Mouse (Mus musculus): ENCODE measurements around the gene Trf. TPM values are rescaled to one million over a fixed set of nuclear protein-coding genes. Genes with fewer than 3 reads are reported as not detected.
A peak's percentile ranks its signal among the peaks of the same experiment; 100 is the strongest.

Trf gene
- polyA plus RNA-seq, 1 experiment from 2014 or later: 83.4 TPM

GRCm38 (mm10) chr9:103201561-103202260 lies 28.5 kb downstream of the Trf start, which contains the start of gene Srprb:
Gene Srprb, minus strand, starts transcription at chr9:103202137.
- peak; percentile 99 for ATAC-seq (ENCODE audit: low FRiP score, low TSS enrichment)
- DNase-seq (ENCODE audit: low spot score): peak; percentile 93
- TF ChIP-seq CTCF (IDR thresholded peaks at IDR 0.05; ENCODE audit: low read depth): 0 out of 2 replicates have a peak, but pooled peaks have one; percentile 4
- TF ChIP-seq EP300 (optimal IDR thresholded peaks at IDR 0.05): no peak

GRCm38 (mm10) chr9:103188416-103188815 lies 41.8 kb downstream of the Trf start:
- Histone ChIP-seq H3K36me3 (ENCODE audit: control insufficient read depth, insufficient read depth, low read length) (peaks cover 19% of the 10 kb centered on the region), H3K27me3 (ENCODE audit: control insufficient read depth, insufficient read depth, low read length) (no peaks in the 10 kb centered on the region), H3K4me3 (ENCODE audit: low read depth, low read length) (no peak overlapping the region), H3K4me1 (replicated peaks; ENCODE audit: control insufficient read depth, insufficient read depth) (no peaks in the 10 kb centered on the region), H3K27ac (replicated peaks) (no peak overlapping the region), H3K9ac (ENCODE audit: low read length) (no peak overlapping the region), H3K9me3 (ENCODE audit: control insufficient read depth, low read length) (no peaks in the 10 kb centered on the region), H3K4me2 (replicated peaks; ENCODE audit: low read depth) (no peak overlapping the region)
- no peak for ATAC-seq (ENCODE audit: low FRiP score, low TSS enrichment)
- no peak for TF ChIP-seq EP300 (optimal IDR thresholded peaks at IDR 0.05)
- 94% methylated on average over 4 of the region's 4 CpGs for WGBS
- no peak for DNase-seq (ENCODE audit: low spot score)

More at GRCm38 (mm10) chr9:103201561-103202260, 28.5 kb downstream of the Trf start, which contains the start of gene Srprb:
- Histone ChIP-seq H3K36me3 (ENCODE audit: control insufficient read depth, insufficient read depth, low read length) (peaks cover 5% of the 10 kb centered on the region; the same call in 1 of the 2 replicates), H3K27me3 (ENCODE audit: control insufficient read depth, insufficient read depth, low read length) (no peaks in the 10 kb centered on the region), H3K4me3 (ENCODE audit: low read depth, low read length) (peak within 1 kb of the TSS; percentile 78), H3K4me1 (replicated peaks; ENCODE audit: control insufficient read depth, insufficient read depth) (no peaks in the 10 kb centered on the region), H3K4me2 (replicated peaks; ENCODE audit: low read depth) (peak within 1 kb of the TSS; percentile 70), H3K9ac (ENCODE audit: low read length) (peak within 1 kb of the TSS; percentile 82), H3K9me3 (ENCODE audit: control insufficient read depth, low read length) (no peaks in the 10 kb centered on the region), H3K27ac (replicated peaks) (peak within 1 kb of the TSS; percentile 82)
- under 1% methylated on average over 45 of the region's 45 CpGs for WGBS

DNA sequence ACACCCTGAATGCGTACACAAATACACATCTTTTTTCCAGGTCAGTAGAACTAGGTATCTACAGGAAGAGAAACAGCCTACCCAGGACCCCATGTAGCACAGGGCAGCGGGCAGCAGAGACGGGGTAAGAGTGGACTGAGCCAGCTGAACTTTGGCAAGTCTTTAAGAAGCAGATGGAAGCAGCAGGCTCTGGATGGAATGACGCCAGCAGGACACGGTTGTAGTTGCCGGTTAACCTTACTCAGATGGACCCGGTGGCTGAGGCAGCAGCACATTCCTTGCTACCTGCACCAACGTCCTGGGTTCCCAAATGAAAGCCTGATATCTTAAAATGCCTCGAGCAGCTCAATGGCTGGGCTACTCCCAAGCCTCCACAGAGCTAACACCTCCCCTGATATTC lies 43.5 kb downstream of the Trf start:
- no peaks in the 10 kb centered on the region for H3K9me3 ChIP-seq (ENCODE audit: control insufficient read depth, low read length)
- H3K27me3 ChIP-seq (ENCODE audit: control insufficient read depth, insufficient read depth, low read length): no peaks in the 10 kb centered on the region
- H3K36me3 ChIP-seq (ENCODE audit: control insufficient read depth, insufficient read depth, low read length): peaks cover 11% of the 10 kb centered on the region
- TF ChIP-seq EP300 (optimal IDR thresholded peaks at IDR 0.05) (no peak), CTCF (IDR thresholded peaks at IDR 0.05; ENCODE audit: low read depth) (no peak)
- no peak for DNase-seq (ENCODE audit: low spot score)
- H3K27ac ChIP-seq (replicated peaks): no peak overlapping the region
- ATAC-seq (ENCODE audit: low FRiP score, low TSS enrichment): no peak
- no peak overlapping the region for H3K9ac ChIP-seq (ENCODE audit: low read length)
- H3K4me1 ChIP-seq (replicated peaks; ENCODE audit: control insufficient read depth, insufficient read depth): no peaks in the 10 kb centered on the region
- no peak overlapping the region for H3K4me2 ChIP-seq (replicated peaks; ENCODE audit: low read depth)
- H3K4me3 ChIP-seq (ENCODE audit: low read depth, low read length): no peak overlapping the region
- WGBS: 52% methylated on average over 9 of the region's 9 CpGs

- Histone ChIP-seq H3K4me3 (ENCODE audit: low read depth, low read length) (no peak overlapping the region), H3K4me1 (replicated peaks; ENCODE audit: control insufficient read depth, insufficient read depth) (peaks cover under 1% of the 10 kb centered on the region; the same call in 1 of the 2 replicates), H3K9ac (ENCODE audit: low read length) (no peak overlapping the region), H3K27me3 (ENCODE audit: control insufficient read depth, insufficient read depth, low read length) (no peaks in the 10 kb centered on the region), H3K9me3 (ENCODE audit: control insufficient read depth, low read length) (no peaks in the 10 kb centered on the region), H3K27ac (replicated peaks) (no peak overlapping the region), H3K4me2 (replicated peaks; ENCODE audit: low read depth) (no peak overlapping the region), H3K36me3 (ENCODE audit: control insufficient read depth, insufficient read depth, low read length) (peaks cover 9% of the 10 kb centered on the region)
- ATAC-seq (ENCODE audit: low FRiP score, low TSS enrichment): no peak
- DNase-seq (ENCODE audit: low spot score): no peak
- no peak for TF ChIP-seq CTCF (IDR thresholded peaks at IDR 0.05; ENCODE audit: low read depth)
- TF ChIP-seq EP300 (optimal IDR thresholded peaks at IDR 0.05): no peak
- WGBS: 83% methylated on average over 8 of the region's 8 CpGs
These were observed 44.3 kb downstream of the Trf start for GRCm38 (mm10) chr9:103185946-103186345.

GRCm38 (mm10) chr9:103184855-103185254 lies 45.4 kb downstream of the Trf start:
- peaks cover 6% of the 10 kb centered on the region for H3K36me3 ChIP-seq (ENCODE audit: control insufficient read depth, insufficient read depth, low read length)
- H3K4me2 ChIP-seq (replicated peaks; ENCODE audit: low read depth): no peak overlapping the region
- H3K27ac ChIP-seq (replicated peaks): no peak overlapping the region
- DNase-seq (ENCODE audit: low spot score): no peak
- TF ChIP-seq EP300 (optimal IDR thresholded peaks at IDR 0.05): no peak
- TF ChIP-seq CTCF (IDR thresholded peaks at IDR 0.05; ENCODE audit: low read depth): no peak
- WGBS: 59% methylated on average over 4 of the region's 4 CpGs
- no peaks in the 10 kb centered on the region for H3K9me3 ChIP-seq (ENCODE audit: control insufficient read depth, low read length)
- H3K4me1 ChIP-seq (replicated peaks; ENCODE audit: control insufficient read depth, insufficient read depth): peaks cover 6% of the 10 kb centered on the region
- no peak overlapping the region for H3K4me3 ChIP-seq (ENCODE audit: low read depth, low read length)
- no peaks in the 10 kb centered on the region for H3K27me3 ChIP-seq (ENCODE audit: control insufficient read depth, insufficient read depth, low read length)
- H3K9ac ChIP-seq (ENCODE audit: low read length): no peak overlapping the region
- no peak for ATAC-seq (ENCODE audit: low FRiP score, low TSS enrichment)

GRCm38 (mm10) chr9:103181886-103182285 lies 48.4 kb downstream of the Trf start:
- peaks cover 6% of the 10 kb centered on the region for H3K4me1 ChIP-seq (replicated peaks; ENCODE audit: control insufficient read depth, insufficient read depth)
- TF ChIP-seq EP300 (optimal IDR thresholded peaks at IDR 0.05) (no peak), CTCF (IDR thresholded peaks at IDR 0.05; ENCODE audit: low read depth) (no peak)
- H3K27me3 ChIP-seq (ENCODE audit: control insufficient read depth, insufficient read depth, low read length): no peaks in the 10 kb centered on the region
- H3K4me2 ChIP-seq (replicated peaks; ENCODE audit: low read depth): no peak overlapping the region
- 87% methylated on average over 8 of the region's 8 CpGs for WGBS
- H3K9me3 ChIP-seq (ENCODE audit: control insufficient read depth, low read length): no peaks in the 10 kb centered on the region
- no peak for DNase-seq (ENCODE audit: low spot score)
- H3K4me3 ChIP-seq (ENCODE audit: low read depth, low read length): no peak overlapping the region
- no peaks in the 10 kb centered on the region for H3K36me3 ChIP-seq (ENCODE audit: control insufficient read depth, insufficient read depth, low read length)
- no peak for ATAC-seq (ENCODE audit: low FRiP score, low TSS enrichment)
- no peak overlapping the region for H3K27ac ChIP-seq (replicated peaks)
- no peak overlapping the region for H3K9ac ChIP-seq (ENCODE audit: low read length)
